Comparison of ENCODE assay signal across 12 mouse cellular contexts in genomic region chr11:78600051-78600450, GRCm38 (mm10). TPM values are rescaled to one million over a fixed set of nuclear protein-coding genes. Genes with fewer than 3 reads are reported as not detected.
A peak's percentile ranks its signal among the peaks of the same experiment; 100 is the strongest.
DNase-seq lines count a peak whose midpoint lies in the region; ATAC-seq and TF ChIP-seq lines count a peak whose summit lies in the region.
"Had no signal": no experiment of that assay in that cellular context is flagged by ENCODE, and none has a peak within 500 bp of the region (broad histone marks: within the 10 kb centered on the region; RNA-seq: fewer than 3 reads in every experiment).

No protein-coding gene starts in this region.

- no peaks in the 10 kb centered on the region for H3K27me3 ChIP-seq in liver, embryonic 12.5 days (replicated peaks)
- H3K27me3 ChIP-seq in intestine, embryonic 15.5 days (replicated peaks) = no peaks in the 10 kb centered on the region
- H3K27me3 ChIP-seq: embryonic facial prominence, embryonic 12.5 days; midbrain, embryonic 13.5 days had no signal

- no peak overlapping the region for H3K4me3 ChIP-seq in liver, embryonic 12.5 days
- no peak overlapping the region for H3K4me3 ChIP-seq in bone marrow macrophage, adult 2 months (ENCODE audit: insufficient read depth, low read length)
- no peak overlapping the region for H3K4me3 ChIP-seq in intestine, embryonic 15.5 days (replicated peaks)
- H3K4me3 ChIP-seq: embryonic facial prominence, embryonic 12.5 days; midbrain, embryonic 13.5 days had no signal

- H3K4me1 ChIP-seq in liver, embryonic 12.5 days = peaks cover 20% of the 10 kb centered on the region
- peaks cover 16% of the 10 kb centered on the region for H3K4me1 ChIP-seq in bone marrow macrophage, adult 2 months (ENCODE audit: control insufficient read depth, insufficient read depth, low read length)
- H3K4me1 ChIP-seq in intestine, embryonic 15.5 days (replicated peaks) = no peaks in the 10 kb centered on the region

- intact Hi-C loops in left cerebral cortex, postnatal 36 days (cut with DNase I) = no loop called here

- no peak for TF ChIP-seq POLR2A in bone marrow macrophage, adult 2 months (IDR thresholded peaks at IDR 0.05; ENCODE audit: borderline replicate concordance, low read depth, low read length)

- H3K9ac ChIP-seq in liver, embryonic 12.5 days = no peak overlapping the region
- no peak overlapping the region for H3K9ac ChIP-seq in intestine, embryonic 15.5 days
- H3K9ac ChIP-seq: embryonic facial prominence, embryonic 12.5 days; midbrain, embryonic 13.5 days had no signal

- H3K4me2 ChIP-seq in liver, embryonic 12.5 days = no peak overlapping the region
- no peak overlapping the region for H3K4me2 ChIP-seq in intestine, embryonic 15.5 days (replicated peaks)
- H3K4me2 ChIP-seq: embryonic facial prominence, embryonic 12.5 days; midbrain, embryonic 13.5 days had no signal

- TF ChIP-seq CTCF in bone marrow macrophage, adult 2 months (IDR thresholded peaks at IDR 0.05; ENCODE audit: low read depth, low read length) = no peak

- H3K9me3 ChIP-seq in liver, embryonic 12.5 days (replicated peaks) = no peaks in the 10 kb centered on the region
- H3K9me3 ChIP-seq in intestine, embryonic 15.5 days = no peaks in the 10 kb centered on the region
- H3K9me3 ChIP-seq: embryonic facial prominence, embryonic 12.5 days; midbrain, embryonic 13.5 days had no signal

- WGBS in liver, embryonic 12.5 days (ENCODE audit: insufficient replicate concordance) = 46% methylated on average over 4 of the region's 4 CpGs
- WGBS in intestine, embryonic 15.5 days = 73% methylated on average over 4 of the region's 4 CpGs

- no peaks in the 10 kb centered on the region; the same call in 1 of the 2 replicates for H3K36me3 ChIP-seq in liver, embryonic 12.5 days
- no peaks in the 10 kb centered on the region for H3K36me3 ChIP-seq in intestine, embryonic 15.5 days
- H3K36me3 ChIP-seq: embryonic facial prominence, embryonic 12.5 days had no signal

- no peak for ATAC-seq in liver, embryonic 12.5 days
- no peak for ATAC-seq in intestine, embryonic 15.5 days
- ATAC-seq: midbrain, embryonic 13.5 days had no signal

- no peak overlapping the region for H3K27ac ChIP-seq in liver, embryonic 12.5 days
- H3K27ac ChIP-seq in bone marrow macrophage, adult 2 months (ENCODE audit: insufficient read depth, low read depth, low read length) = peak overlapping the region; percentile 74
- no peak overlapping the region for H3K27ac ChIP-seq in intestine, embryonic 15.5 days
- H3K27ac ChIP-seq: embryonic facial prominence, embryonic 12.5 days; kidney, postnatal 0 days; midbrain, embryonic 13.5 days had no signal

- DNase-seq in liver = peak; percentile 7
- peak; percentile 65 for DNase-seq in lung, postnatal 25 days (ENCODE audit: low spot score)
- peak; percentile 78 for DNase-seq in thymus, postnatal 0 days (ENCODE audit: low spot score)
- DNase-seq in cerebellum, adult 9-10 months = no peak
- no peak for DNase-seq in left cerebral cortex, postnatal 36 days (ENCODE audit: low spot score in 2 of 2)
- DNase-seq: cerebellum, adult 11-12 months had no signal

RNA-seq across cellular contexts. Expression of gene Tmem97, which starts 49.5 kb away (rescaled TPM):
- polyA plus RNA-seq in liver, embryonic 12.5 days (2016; fragmentation: Nextera tagmentation; extraction: Ambion mirVana) = 111 and 128 TPM in 2 replicates
- 28.5 and 29.2 TPM in 2 replicates for polyA plus RNA-seq in bone marrow macrophage, adult 2 months (2012; ENCODE audit: insufficient read depth, insufficient read length, missing spikeins)
- 59.1 and 68.2 TPM in 2 replicates for polyA plus RNA-seq in thymus, postnatal 0 days (2015; fragmentation: Nextera tagmentation; extraction: Ambion mirVana)
- 182 and 269 TPM in 2 replicates for polyA plus RNA-seq in intestine, embryonic 15.5 days (2015; fragmentation: Nextera tagmentation; extraction: Ambion mirVana)
- total RNA-seq in left cerebral cortex, postnatal 36 days (2021) = 10 to 100 TPM; 17.0 to 25.7 TPM

Comparison
In these comparisons a context has a peak if more than half of its experiments do, and no peak if none do; other contexts are left out.
1. DNase-seq: peak in liver (single experiment), lung, postnatal 25 days (single experiment) and thymus, postnatal 0 days (single experiment); none in cerebellum, adult 9-10 months (single experiment) and left cerebral cortex, postnatal 36 days (0 of 2).